Mouse (Mus musculus): ENCODE data around the gene Srebf1. TPM values are rescaled to one million over a fixed set of nuclear protein-coding genes. Genes with fewer than 3 reads are reported as not detected.

Srebf1 gene
- polyA plus RNA-seq (2015; fragmentation: Nextera tagmentation; extraction: Ambion mirVana): 52.1 and 56.7 TPM in 2 replicates

DNA sequence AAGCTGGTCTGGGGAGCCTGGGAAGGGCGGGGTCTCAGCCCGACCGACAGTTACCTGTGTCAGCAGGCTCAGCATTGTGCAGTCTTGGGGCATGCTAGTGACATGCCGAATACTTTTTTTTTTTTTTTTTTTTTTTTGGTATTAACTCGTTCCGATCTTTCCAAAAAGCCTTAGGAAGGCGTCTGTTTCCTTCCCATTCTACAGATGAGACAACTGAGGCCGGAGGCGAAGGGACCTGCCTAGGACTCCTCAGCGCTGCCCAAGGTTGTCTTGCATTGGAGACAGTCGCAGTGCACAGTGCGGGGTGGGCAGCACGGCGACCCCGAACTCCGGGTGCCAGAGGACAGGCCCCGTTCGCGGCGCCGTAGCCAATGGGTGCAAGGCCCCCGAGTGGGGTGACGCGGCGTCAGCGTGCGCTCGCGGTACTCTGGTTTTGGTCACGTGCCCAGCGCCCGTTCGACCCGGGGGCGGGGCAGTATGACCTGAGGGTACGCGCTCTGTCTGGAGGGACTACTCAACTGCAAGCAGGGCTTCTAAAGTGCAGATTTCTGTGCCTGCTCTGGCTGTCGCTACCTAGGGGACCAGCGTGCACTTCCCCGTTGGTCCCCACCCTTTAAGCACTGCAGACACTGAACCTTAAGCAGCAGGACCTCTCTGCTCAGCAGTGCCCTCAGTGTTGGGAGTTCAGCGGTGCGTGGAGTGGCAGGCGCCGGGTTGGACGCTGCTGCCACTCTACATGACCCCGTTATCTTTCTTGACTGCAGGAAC is at the start of gene Srebf1:
TSS of gene Srebf1 (minus strand) at position 113 of the 768 bp plus-strand sequence.
- H3K27me3 ChIP-seq: peaks cover 3% of the 10 kb centered on the region; the same call in 1 of the 2 replicates
- H3K9me3 ChIP-seq (replicated peaks): no peaks in the 10 kb centered on the region
- no peaks in the 10 kb centered on the region; the same call in 1 of the 2 replicates for H3K36me3 ChIP-seq (ENCODE audit: poor library complexity, severe bottlenecking)
- H3K4me3 ChIP-seq: peak within 1 kb of the TSS; percentile 30
- ATAC-seq: peak; percentile 62
- H3K4me2 ChIP-seq: peak within 1 kb of the TSS; percentile 64
- peak within 1 kb of the TSS; percentile 57 for H3K9ac ChIP-seq
- peak within 1 kb of the TSS; percentile 35; the same call in 1 of the 2 replicates for H3K27ac ChIP-seq
- peaks cover 39% of the 10 kb centered on the region for H3K4me1 ChIP-seq
- WGBS: 6% methylated on average over 46 of the region's 46 CpGs

DNA sequence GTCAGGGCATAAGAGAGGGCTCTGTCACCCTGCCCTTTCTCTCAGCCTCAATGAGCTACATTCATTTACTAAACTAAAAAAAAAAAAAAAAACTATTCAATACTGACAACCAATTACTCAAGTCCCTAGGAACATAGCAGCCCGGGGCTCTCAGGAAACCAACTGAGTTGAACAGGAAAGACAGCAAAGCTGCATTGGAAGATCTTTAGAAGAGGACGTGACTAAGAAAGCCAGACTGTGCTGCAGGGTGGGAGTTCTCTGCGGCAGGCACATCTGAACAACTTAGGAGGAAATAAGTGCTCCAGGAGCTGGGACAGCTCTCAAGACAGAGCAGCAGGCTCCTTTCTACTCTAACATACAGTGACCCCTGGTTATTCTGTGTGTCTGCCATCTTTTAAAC is 46.2 kb upstream of the Srebf1 start:
- H3K9me3 ChIP-seq (replicated peaks): no peaks in the 10 kb centered on the region

DNA sequence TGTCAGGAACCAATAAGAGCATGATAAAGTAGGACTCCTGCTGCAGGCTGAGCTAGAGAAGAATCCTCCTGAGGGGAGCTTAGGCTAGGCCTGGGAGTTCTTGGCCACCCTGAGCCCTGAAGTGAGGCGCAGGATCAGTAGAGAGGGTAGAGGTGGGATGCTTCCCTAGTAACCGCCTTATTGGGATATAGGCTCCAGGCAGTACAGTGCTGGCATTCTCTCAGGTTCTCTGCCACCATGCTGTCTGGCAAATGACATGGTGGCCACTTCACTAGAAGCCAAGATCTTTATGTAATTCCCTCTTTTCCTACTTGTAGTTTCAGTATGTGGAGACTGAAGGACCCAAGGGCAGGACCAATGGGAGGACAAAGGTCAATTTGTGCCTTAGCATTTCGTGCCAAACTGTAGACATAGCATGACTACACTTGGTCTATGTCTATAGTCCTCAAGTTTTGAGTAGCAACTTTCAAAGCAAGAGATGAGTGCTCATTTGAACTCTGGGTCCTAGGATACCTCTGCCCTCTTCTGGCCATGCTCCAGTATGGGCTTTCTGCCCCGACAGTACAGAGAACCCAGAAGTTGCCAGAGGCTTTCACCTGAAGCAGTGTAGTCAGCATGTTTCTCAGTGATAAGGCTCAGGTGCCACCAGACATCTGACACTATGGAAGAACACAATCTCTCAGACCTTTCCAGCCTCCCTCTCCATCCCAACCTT is 43.0 kb upstream of the Srebf1 start:
- H3K27ac ChIP-seq: no peak overlapping the region
- no peak overlapping the region for H3K4me3 ChIP-seq
- ATAC-seq: no peak
- H3K27me3 ChIP-seq: no peaks in the 10 kb centered on the region
- H3K9ac ChIP-seq: no peak overlapping the region
- H3K36me3 ChIP-seq (ENCODE audit: poor library complexity, severe bottlenecking): peaks cover 14% of the 10 kb centered on the region
- 91% methylated on average over 4 of the region's 4 CpGs for WGBS
- H3K4me1 ChIP-seq: peaks cover 25% of the 10 kb centered on the region
- H3K4me2 ChIP-seq: no peak overlapping the region
- no peaks in the 10 kb centered on the region for H3K9me3 ChIP-seq (replicated peaks)

More for the DNA sequence above, 46.2 kb upstream of the Srebf1 start:
- Histone ChIP-seq H3K9ac (no peak overlapping the region), H3K4me1 (peaks cover 18% of the 10 kb centered on the region), H3K4me2 (no peak overlapping the region), H3K4me3 (no peak overlapping the region), H3K36me3 (ENCODE audit: poor library complexity, severe bottlenecking) (peaks cover 18% of the 10 kb centered on the region), H3K27ac (no peak overlapping the region), H3K27me3 (no peaks in the 10 kb centered on the region)
- ATAC-seq: no peak
- whole genome bisulfite sequencing: 49% methylated on average over 3 of the region's 3 CpGs

DNA sequence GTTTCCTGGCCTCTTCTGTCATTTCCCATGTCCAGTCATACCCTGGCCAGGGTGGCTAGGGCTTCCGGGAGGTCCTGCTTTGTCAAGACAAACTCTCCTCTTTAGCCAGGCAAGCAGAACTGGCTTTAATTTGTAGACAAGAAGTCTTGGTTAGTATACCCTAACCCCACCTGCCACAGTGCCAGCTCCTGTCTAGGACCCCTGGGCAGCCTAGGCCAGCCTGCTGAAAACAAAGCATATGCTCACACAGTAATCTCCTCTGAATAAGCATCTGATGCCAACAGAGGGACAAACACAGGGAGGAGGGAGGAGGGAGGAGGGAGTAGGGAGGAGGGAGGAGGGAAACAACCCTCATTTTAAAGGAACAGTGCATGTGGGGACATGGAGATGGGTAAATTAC is 42.3 kb upstream of the Srebf1 start:
- ATAC-seq: 0 out of 2 replicates have a peak, but pooled peaks have one; percentile 53
- H3K36me3 ChIP-seq (ENCODE audit: poor library complexity, severe bottlenecking): peaks cover 8% of the 10 kb centered on the region; the same call in 1 of the 2 replicates
- WGBS: 81% methylated on average over 1 of the region's 1 CpGs
- no peaks in the 10 kb centered on the region for H3K27me3 ChIP-seq
- H3K4me3 ChIP-seq: no peak overlapping the region
- no peaks in the 10 kb centered on the region for H3K9me3 ChIP-seq (replicated peaks)
- no peak overlapping the region; the same call in 1 of the 2 replicates for H3K27ac ChIP-seq
- H3K9ac ChIP-seq: no peak overlapping the region
- H3K4me1 ChIP-seq: peaks cover 25% of the 10 kb centered on the region
- no peak overlapping the region for H3K4me2 ChIP-seq

DNA sequence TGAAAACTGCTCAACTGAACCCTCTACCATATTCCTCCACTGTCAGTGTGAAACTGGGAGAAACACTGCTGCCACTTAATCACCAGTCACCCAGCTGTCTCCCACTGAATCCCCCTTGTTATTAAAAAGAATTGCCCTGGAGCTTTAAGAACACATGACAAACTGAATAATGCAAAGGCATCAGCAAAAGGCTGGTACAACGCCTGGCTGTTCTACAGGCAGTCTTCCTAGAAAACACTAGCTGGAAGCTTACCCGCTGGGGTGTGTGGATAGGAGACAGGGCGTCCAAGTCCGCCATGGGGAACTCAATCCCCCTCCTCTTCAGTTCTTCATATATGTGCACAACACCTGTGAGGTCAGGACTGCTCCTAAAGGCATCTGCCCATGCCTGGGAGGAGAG is 40.0 kb upstream of the Srebf1 start:
- H3K4me1 ChIP-seq: peaks cover 25% of the 10 kb centered on the region
- no peak overlapping the region for H3K4me2 ChIP-seq
- 81% methylated on average over 4 of the region's 4 CpGs for WGBS

DNA sequence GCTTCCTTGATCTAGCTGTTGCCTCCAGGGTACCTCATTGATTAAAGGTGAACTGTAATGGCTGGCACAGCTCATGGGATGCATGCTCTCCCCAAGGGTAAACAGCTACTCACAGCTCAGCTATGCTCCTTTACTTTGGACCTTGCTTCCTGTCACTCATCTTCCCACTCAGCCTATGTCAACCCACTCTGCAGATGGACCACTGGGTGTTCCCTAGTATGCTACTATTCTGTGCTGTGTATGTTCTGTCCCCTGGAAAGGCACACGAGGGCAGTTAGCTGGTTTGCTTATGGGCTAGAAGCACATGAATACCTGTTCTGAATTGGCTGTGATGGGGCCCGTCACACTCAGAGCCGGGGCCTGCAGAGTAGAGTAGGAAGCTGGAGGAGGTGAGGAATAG is 38.4 kb upstream of the Srebf1 start:
- H3K4me2 ChIP-seq: no peak overlapping the region

More for the DNA sequence above, 40.0 kb upstream of the Srebf1 start:
- Histone ChIP-seq H3K36me3 (ENCODE audit: poor library complexity, severe bottlenecking) (peaks cover 13% of the 10 kb centered on the region; the same call in 1 of the 2 replicates), H3K4me3 (no peak overlapping the region), H3K27ac (peak overlapping the region; percentile 11; the same call in 1 of the 2 replicates), H3K9ac (no peak overlapping the region), H3K9me3 (replicated peaks) (no peaks in the 10 kb centered on the region), H3K27me3 (no peaks in the 10 kb centered on the region)
- ATAC-seq: no peak

DNA sequence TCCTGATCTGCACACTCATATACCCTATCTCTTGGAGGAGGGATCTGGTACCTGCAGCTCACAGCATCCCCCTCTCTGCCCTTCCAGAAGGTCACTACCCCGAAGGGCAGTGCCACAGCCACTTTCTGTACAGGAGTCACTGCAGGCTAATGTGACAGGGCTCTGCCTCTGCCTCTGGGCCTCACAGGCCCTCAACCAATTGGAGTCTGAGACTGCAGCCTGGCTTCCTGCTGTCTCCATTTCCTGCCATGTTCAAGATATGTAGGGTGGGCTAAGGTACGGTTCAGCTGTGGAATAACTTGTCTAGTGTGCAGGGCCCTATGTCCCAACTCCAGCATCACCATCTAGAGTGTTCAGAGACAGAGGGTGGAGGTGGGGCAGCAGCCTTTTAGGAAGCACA is 35.3 kb upstream of the Srebf1 start:
- Histone ChIP-seq H3K27me3 (no peaks in the 10 kb centered on the region), H3K36me3 (ENCODE audit: poor library complexity, severe bottlenecking) (peaks cover 15% of the 10 kb centered on the region; the same call in 1 of the 2 replicates), H3K9me3 (replicated peaks) (no peaks in the 10 kb centered on the region), H3K27ac (no peak overlapping the region), H3K9ac (no peak overlapping the region), H3K4me1 (peaks cover 34% of the 10 kb centered on the region), H3K4me3 (no peak overlapping the region), H3K4me2 (no peak overlapping the region)
- ATAC-seq: no peak
- 83% methylated on average over 2 of the region's 2 CpGs for WGBS

More for the DNA sequence above, 38.4 kb upstream of the Srebf1 start:
- 86% methylated on average over 3 of the region's 3 CpGs for WGBS
- H3K4me1 ChIP-seq: peaks cover 36% of the 10 kb centered on the region
- no peaks in the 10 kb centered on the region for H3K9me3 ChIP-seq (replicated peaks)
- H3K27ac ChIP-seq: no peak overlapping the region
- no peak overlapping the region for H3K9ac ChIP-seq
- H3K36me3 ChIP-seq (ENCODE audit: poor library complexity, severe bottlenecking): peaks cover 15% of the 10 kb centered on the region; the same call in 1 of the 2 replicates
- no peak for ATAC-seq
- H3K4me3 ChIP-seq: no peak overlapping the region
- H3K27me3 ChIP-seq: no peaks in the 10 kb centered on the region

DNA sequence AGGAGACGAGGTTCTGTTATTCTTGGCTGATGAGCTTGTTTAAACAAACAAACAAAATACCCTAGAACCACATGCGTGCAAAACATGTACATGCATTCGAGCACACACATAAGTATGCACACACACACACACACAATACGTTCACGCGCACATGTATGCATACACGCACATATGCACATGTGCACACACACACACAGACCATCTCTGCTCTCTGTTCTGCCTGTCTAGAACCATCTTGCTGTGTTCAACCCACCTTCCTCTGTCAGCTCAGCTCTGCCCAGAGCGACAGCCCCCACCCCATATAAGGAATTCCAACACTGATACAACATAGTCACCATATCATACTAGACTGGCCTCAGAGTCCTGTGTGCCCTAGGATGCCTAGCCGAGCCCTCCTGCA is 34.3 kb upstream of the Srebf1 start:
- H3K27me3 ChIP-seq: no peaks in the 10 kb centered on the region
- H3K27ac ChIP-seq: peak overlapping the region; percentile 45; the same call in 1 of the 2 replicates
- WGBS: 91% methylated on average over 9 of the region's 9 CpGs

DNA sequence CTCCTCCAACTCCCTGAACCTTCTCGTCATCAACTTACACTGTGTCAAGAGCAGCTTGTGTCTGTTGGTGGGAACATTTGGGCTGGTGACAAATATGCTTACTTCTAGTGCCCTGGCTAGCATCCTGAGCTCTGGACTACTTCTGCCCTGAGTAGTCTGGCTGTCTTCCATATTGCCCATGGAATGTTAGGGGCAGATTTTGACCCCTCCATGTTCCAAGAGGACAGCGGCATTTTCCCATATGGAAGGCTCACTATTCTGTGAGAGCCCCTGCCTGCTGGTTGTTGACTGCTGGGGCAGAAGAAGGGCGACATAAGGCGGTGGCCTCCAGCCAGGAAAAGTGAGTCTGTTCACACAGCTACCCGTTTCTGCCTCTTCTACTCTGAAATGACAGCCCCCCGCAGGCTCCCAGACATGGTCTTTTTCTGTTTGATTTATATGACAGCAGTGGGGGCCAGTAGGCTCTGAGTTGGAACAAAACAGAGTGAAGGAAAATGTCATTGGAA is 33.8 kb upstream of the Srebf1 start:
- H3K4me2 ChIP-seq: no peak overlapping the region
- H3K4me3 ChIP-seq: no peak overlapping the region
- no peaks in the 10 kb centered on the region for H3K27me3 ChIP-seq
- WGBS: 73% methylated on average over 6 of the region's 6 CpGs
- peaks cover 27% of the 10 kb centered on the region for H3K4me1 ChIP-seq
- H3K9me3 ChIP-seq (replicated peaks): no peaks in the 10 kb centered on the region
- H3K9ac ChIP-seq: no peak overlapping the region
- peak; percentile 45; the same call in 1 of the 2 replicates for ATAC-seq
- peak overlapping the region; percentile 45 for H3K27ac ChIP-seq
- H3K36me3 ChIP-seq (ENCODE audit: poor library complexity, severe bottlenecking): peaks cover 15% of the 10 kb centered on the region; the same call in 1 of the 2 replicates

More for the DNA sequence above, 34.3 kb upstream of the Srebf1 start:
- H3K4me1 ChIP-seq: peaks cover 27% of the 10 kb centered on the region
- no peak overlapping the region for H3K9ac ChIP-seq
- 0 out of 2 replicates have a peak, but pooled peaks have one; percentile 13 for ATAC-seq
- peaks cover 15% of the 10 kb centered on the region; the same call in 1 of the 2 replicates for H3K36me3 ChIP-seq (ENCODE audit: poor library complexity, severe bottlenecking)
- H3K4me2 ChIP-seq: no peak overlapping the region
- no peaks in the 10 kb centered on the region for H3K9me3 ChIP-seq (replicated peaks)
- H3K4me3 ChIP-seq: no peak overlapping the region

DNA sequence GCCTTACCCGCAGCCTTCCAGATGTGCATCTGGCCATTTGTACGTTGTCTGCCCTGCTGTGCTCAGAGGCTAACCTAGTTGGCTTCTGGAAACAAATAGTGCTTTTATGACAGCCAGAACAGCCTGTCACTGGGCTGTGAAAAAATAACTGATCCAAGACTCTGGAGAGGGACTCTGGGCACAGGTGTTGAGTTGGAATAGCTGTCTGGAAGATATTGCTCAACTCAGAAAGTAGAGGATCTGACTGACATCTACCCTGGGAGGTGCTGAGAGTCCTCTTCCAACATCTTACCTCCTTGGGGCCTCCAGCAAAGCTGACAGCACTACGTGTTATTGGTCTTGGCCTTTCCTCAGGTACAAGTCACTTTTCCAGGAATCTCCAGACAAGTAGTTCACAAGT is 33.3 kb upstream of the Srebf1 start:
- Histone ChIP-seq H3K27me3 (no peaks in the 10 kb centered on the region), H3K9me3 (replicated peaks) (no peaks in the 10 kb centered on the region), H3K9ac (no peak overlapping the region), H3K4me1 (peaks cover 27% of the 10 kb centered on the region), H3K4me2 (no peak overlapping the region), H3K4me3 (no peak overlapping the region), H3K36me3 (ENCODE audit: poor library complexity, severe bottlenecking) (peaks cover 15% of the 10 kb centered on the region; the same call in 1 of the 2 replicates), H3K27ac (peak overlapping the region; percentile 45)
- no peak for ATAC-seq
- 81% methylated on average over 3 of the region's 3 CpGs for WGBS

DNA sequence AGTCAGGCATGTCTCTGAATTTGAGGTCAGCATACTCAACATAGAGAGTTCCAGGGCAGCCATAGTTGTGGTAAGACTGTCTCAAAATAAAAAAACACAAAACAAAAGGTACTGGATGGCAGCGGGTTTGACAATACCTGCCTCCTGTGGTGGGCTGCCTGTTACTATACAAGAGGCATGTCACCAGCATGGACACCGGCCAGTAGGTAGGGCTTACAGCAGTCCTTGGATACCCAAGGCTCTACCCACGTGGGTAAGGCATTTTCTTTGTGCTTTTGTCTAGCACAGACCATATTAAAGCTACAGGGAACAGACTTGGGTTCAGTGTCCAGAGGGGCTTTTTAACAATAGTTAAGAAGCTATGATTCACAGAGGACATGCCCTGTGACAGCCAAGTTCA is 32.8 kb upstream of the Srebf1 start:
- peak overlapping the region; percentile 45 for H3K27ac ChIP-seq
- H3K9ac ChIP-seq: no peak overlapping the region
- no peaks in the 10 kb centered on the region for H3K9me3 ChIP-seq (replicated peaks)
- WGBS: 30% methylated on average over 3 of the region's 3 CpGs
- ATAC-seq: no peak
- H3K4me2 ChIP-seq: no peak overlapping the region
- no peaks in the 10 kb centered on the region for H3K27me3 ChIP-seq
- H3K4me1 ChIP-seq: peaks cover 27% of the 10 kb centered on the region
- H3K4me3 ChIP-seq: no peak overlapping the region
- H3K36me3 ChIP-seq (ENCODE audit: poor library complexity, severe bottlenecking): peaks cover 17% of the 10 kb centered on the region

DNA sequence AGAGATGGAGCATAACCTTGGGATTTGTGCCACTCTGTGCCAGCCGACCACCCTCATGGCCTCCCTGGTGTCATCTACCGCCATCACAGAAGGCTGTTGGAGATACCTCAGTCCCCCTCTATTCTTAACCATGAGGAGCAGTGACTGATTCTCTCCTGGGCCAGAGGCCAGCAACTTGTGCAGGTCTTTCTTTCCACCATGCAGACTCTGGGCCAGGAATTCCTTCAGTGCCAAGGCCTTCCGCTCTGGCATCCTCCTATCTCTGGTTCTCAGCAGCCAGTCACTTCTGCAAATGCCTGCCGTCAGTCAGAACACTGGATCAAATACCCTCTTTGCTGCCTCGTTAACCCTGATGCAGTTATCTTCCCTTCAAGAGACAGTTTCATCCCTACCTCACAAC is 31.9 kb upstream of the Srebf1 start:
- ATAC-seq: no peak
- peaks cover 27% of the 10 kb centered on the region for H3K4me1 ChIP-seq
- H3K4me2 ChIP-seq: no peak overlapping the region
- H3K4me3 ChIP-seq: no peak overlapping the region
- H3K27ac ChIP-seq: 0 out of 2 replicates have a peak overlapping the region, but pooled peaks have one; percentile 11
- WGBS: 61% methylated on average over 5 of the region's 5 CpGs
- H3K9me3 ChIP-seq (replicated peaks): no peaks in the 10 kb centered on the region
- no peaks in the 10 kb centered on the region for H3K27me3 ChIP-seq
- peaks cover 18% of the 10 kb centered on the region for H3K36me3 ChIP-seq (ENCODE audit: poor library complexity, severe bottlenecking)
- H3K9ac ChIP-seq: no peak overlapping the region

All from forebrain, embryonic 13.5 days (tissue).